Mouse (Mus musculus) limb, embryonic 11.5 days (tissue): Measurements from ENCODE around the gene Akap10. TPM values are rescaled to one million over a fixed set of nuclear protein-coding genes. Genes with fewer than 3 reads are reported as not detected.
"Not testable (repeated sequence)": the region's sequence is repeated elsewhere in the genome, so short reads cannot be mapped to it uniquely, and the experiment has no call there.

Experiments
- ATAC-seq: fragments of 200-750 bp; cut with Nextera tagmentation; 2 replicates; pipeline ENCODE4 v1.8.0; 2017; ENCODE audit warnings: low read depth; ENCODE audit not compliant: insufficient number of reproducible peaks, low FRiP score, low TSS enrichment
- DNase-seq: peaks from one replicate; pipeline ENCODE4 v3.0.0-alpha.2; 2015; ENCODE audit warnings: low spot score
- H3K27ac ChIP-seq: fragments of 300-500 bp; sonication (generic); replicated peaks from 2 replicates; pipeline ENCODE4 v1.5.1; 2014; ENCODE audit warnings: low read depth, mild to moderate bottlenecking, low read length
- H3K27me3 ChIP-seq: fragments of 300-500 bp; sonication (generic); 2 replicates; pipeline ENCODE4 v1.6.1; 2014; ENCODE audit warnings: mild to moderate bottlenecking, low read length, mixed read lengths; ENCODE audit not compliant: control insufficient read depth, insufficient read depth
- H3K36me3 ChIP-seq: fragments of 300-500 bp; sonication (generic); 2 replicates; pipeline ENCODE4 v1.6.1; 2014; ENCODE audit warnings: mild to moderate bottlenecking, low read length, moderate library complexity, mixed read lengths; ENCODE audit not compliant: control insufficient read depth, insufficient read depth
- H3K4me1 ChIP-seq: fragments of 300-500 bp; sonication (generic); 2 replicates; pipeline ENCODE4 v1.6.1; 2014; ENCODE audit warnings: low read length, mixed read lengths; ENCODE audit not compliant: control insufficient read depth, insufficient read depth
- H3K4me2 ChIP-seq: fragments of 300-500 bp; sonication (generic); 2 replicates; pipeline ENCODE4 v1.6.1; 2014; ENCODE audit warnings: low read depth, mild to moderate bottlenecking, moderate library complexity; ENCODE audit not compliant: severe bottlenecking
- H3K4me3 ChIP-seq: fragments of 300-500 bp; sonication (generic); 2 replicates; pipeline ENCODE4 v1.5.1; 2014; ENCODE audit warnings: low read depth, low read length
- H3K9ac ChIP-seq: fragments of 300-500 bp; sonication (generic); 2 replicates; pipeline ENCODE4 v1.6.1; 2014; ENCODE audit warnings: mild to moderate bottlenecking, low read length
- H3K9me3 ChIP-seq: fragments of 300-500 bp; sonication (generic); 2 replicates; pipeline ENCODE4 v1.6.1; 2016; ENCODE audit warnings: low read length; ENCODE audit not compliant: control insufficient read depth
- WGBS: fragments of 180-500 bp; shearing (Covaris S2); extraction: QIAGEN DNeasy Blood & Tissue Kit; methylation state at CpG from one replicate; pipeline ENCODE4 v1.1.7; 2014; 5-methylcytosine and 5-hydroxymethylcytosine counted together
- polyA plus RNA-seq: library from polyadenylated mRNA; unstranded; fragments of >200 nt; fragmentation: Nextera tagmentation; extraction: Ambion mirVana; gene quantifications from 2 replicates; pipeline ENCODE4 v1.2.1, GENCODE M21; 2014

The Akap10 gene
- polyA plus RNA-seq, 1 experiment from 2014 or later, result 17.7 TPM

DNA sequence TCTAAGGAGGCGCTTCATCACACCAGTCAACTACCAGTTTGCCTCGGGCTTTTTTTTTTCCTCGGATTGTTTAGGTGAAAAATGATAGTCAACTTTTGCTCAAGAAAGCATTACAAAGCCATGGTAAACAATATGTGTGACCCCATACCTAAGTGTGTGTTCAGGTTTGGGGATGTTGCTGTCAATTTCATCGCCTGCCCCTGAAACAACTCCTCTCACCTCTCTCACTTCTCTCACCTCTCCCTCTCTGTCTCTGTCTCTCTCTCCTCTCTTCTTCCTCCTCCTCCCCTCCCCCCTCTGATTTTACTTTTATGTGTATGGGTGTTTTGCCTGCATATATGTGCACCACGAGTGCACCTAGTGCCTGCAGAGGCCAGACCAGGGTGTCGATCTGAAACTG lies 74.5 kb downstream of the Akap10 start:
- WGBS, result 48% methylated on average over 6 of the region's 6 CpGs

GRCm38 (mm10) chr11:61854988-61855411 lies 75.1 kb downstream of the Akap10 start, which contains the start of gene Ulk2:
Ulk2 (minus strand) TSS chr11:61855073.
- WGBS, result under 1% methylated on average over 58 of the region's 58 CpGs
- ATAC-seq (peak; percentile 78), DNase-seq (peak; percentile 91)
- peak within 1 kb of the TSS; percentile 91 for H3K9ac ChIP-seq
- no peaks in the 10 kb centered on the region for H3K36me3 ChIP-seq
- peak within 1 kb of the TSS; percentile 80 for H3K27ac ChIP-seq
- peak within 1 kb of the TSS; percentile 95 for H3K4me3 ChIP-seq
- no peaks in the 10 kb centered on the region for H3K4me1 ChIP-seq
- H3K4me2 ChIP-seq, result peak within 1 kb of the TSS; percentile 79
- H3K9me3 ChIP-seq, result no peaks in the 10 kb centered on the region
- H3K27me3 ChIP-seq, result no peaks in the 10 kb centered on the region

More for the DNA sequence above, 74.5 kb downstream of the Akap10 start:
- Histone ChIP-seq H3K4me1 (no peaks in the 10 kb centered on the region), H3K9me3 (no peaks in the 10 kb centered on the region), H3K36me3 (no peaks in the 10 kb centered on the region), H3K4me2 (peak overlapping the region; percentile 79), H3K27ac (no peak overlapping the region), H3K27me3 (no peaks in the 10 kb centered on the region), H3K9ac (peak overlapping the region; percentile 91), H3K4me3 (peak overlapping the region; percentile 95)
- DNase-seq (no peak), ATAC-seq (no peak)

DNA sequence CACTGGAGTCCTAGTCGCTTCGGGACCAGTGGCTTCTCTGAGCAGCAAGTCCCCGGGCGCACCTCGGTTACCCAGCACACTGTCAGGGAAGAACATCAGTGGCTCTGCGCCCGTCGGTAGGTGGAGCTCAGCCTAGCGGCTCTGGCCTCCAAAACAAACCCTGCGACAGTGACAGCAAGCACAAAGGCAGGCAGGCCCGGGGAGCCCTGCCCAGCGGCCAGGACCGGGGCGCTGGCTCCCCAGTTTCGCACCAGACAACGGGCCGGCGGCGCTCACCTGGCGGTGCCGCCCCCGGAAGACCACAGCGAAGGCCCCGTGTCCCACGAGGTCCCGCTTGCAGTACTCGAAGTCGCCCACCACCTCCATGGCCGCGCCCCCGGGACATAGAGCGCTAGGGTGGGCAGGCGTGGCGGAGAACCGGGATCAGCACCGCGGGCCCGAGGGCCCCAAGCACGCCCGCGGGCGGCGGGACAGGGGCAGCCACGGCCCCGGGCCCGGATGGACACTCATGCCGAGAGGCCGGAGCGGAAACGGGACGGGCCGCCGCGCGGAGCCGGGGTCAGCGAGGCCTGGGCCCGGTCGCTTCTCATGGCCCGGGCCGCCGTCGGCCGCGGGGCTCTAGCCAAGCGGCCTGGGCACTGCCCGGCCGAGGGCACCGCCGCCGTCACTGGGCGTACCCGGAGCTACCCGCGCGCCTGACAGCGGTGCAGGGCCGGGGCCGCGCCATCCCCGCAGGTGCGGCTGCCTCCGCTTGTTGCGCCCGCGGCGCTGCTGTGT lies 75.7 kb downstream of the Akap10 start:
- peak overlapping the region; percentile 79 for H3K4me2 ChIP-seq
- H3K27ac ChIP-seq, result peak overlapping the region; percentile 80
- DNase-seq (peak; percentile 82), ATAC-seq (peak; percentile 75)
- H3K4me1 ChIP-seq, result no peaks in the 10 kb centered on the region
- no peaks in the 10 kb centered on the region for H3K27me3 ChIP-seq
- WGBS, result under 1% methylated on average over 87 of the region's 87 CpGs
- H3K36me3 ChIP-seq, result no peaks in the 10 kb centered on the region
- H3K9me3 ChIP-seq, result no peaks in the 10 kb centered on the region
- peak overlapping the region; percentile 95 for H3K4me3 ChIP-seq
- peak overlapping the region; percentile 91 for H3K9ac ChIP-seq

GRCm38 (mm10) chr11:61853659-61854058 lies 76.4 kb downstream of the Akap10 start:
- Histone ChIP-seq H3K4me2 (peak overlapping the region; percentile 79), H3K36me3 (no peaks in the 10 kb centered on the region), H3K4me1 (no peaks in the 10 kb centered on the region), H3K4me3 (peak overlapping the region; percentile 95), H3K27me3 (no peaks in the 10 kb centered on the region), H3K9ac (peak overlapping the region; percentile 91), H3K27ac (no peak overlapping the region), H3K9me3 (no peaks in the 10 kb centered on the region)
- no peak for DNase-seq
- WGBS, result 12% methylated on average over 5 of the region's 5 CpGs
- ATAC-seq, result no peak

GRCm38 (mm10) chr11:61852916-61853315 lies 77.1 kb downstream of the Akap10 start:
- no peaks in the 10 kb centered on the region for H3K4me1 ChIP-seq
- no peaks in the 10 kb centered on the region for H3K9me3 ChIP-seq
- H3K4me3 ChIP-seq, result no peak overlapping the region
- H3K4me2 ChIP-seq, result peak overlapping the region; percentile 7; the same call in 1 of the 2 replicates
- no peak for DNase-seq
- ATAC-seq, result no peak
- H3K9ac ChIP-seq, result no peak overlapping the region
- H3K36me3 ChIP-seq, result no peaks in the 10 kb centered on the region
- no peaks in the 10 kb centered on the region for H3K27me3 ChIP-seq
- no peak overlapping the region for H3K27ac ChIP-seq

DNA sequence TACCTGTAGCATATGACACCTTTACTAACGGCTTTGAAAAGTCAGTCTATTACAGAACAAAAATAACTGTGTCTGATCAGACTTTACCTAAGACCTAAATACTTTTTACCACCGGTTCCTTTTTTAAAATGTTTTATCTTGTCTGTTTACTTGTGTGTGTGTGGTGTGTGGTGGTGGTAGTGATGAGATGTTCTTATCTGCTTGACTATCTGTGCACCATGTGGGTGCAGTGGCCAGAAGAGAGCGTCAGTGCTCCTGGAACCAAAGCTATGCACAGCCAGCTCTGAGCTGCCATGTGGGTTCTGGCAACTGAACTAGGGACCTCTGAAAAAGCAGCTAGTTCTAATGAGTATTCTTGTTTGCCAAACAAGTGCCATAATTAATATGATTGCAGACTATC lies 78.9 kb downstream of the Akap10 start:
- H3K36me3 ChIP-seq, result no peaks in the 10 kb centered on the region
- H3K27ac ChIP-seq, result no peak overlapping the region
- no peaks in the 10 kb centered on the region for H3K27me3 ChIP-seq
- H3K9ac ChIP-seq, result no peak overlapping the region
- no peaks in the 10 kb centered on the region for H3K9me3 ChIP-seq
- WGBS, result 84% methylated on average over 3 of the region's 3 CpGs
- ATAC-seq (no peak), DNase-seq (no peak)
- no peaks in the 10 kb centered on the region for H3K4me1 ChIP-seq
- no peak overlapping the region for H3K4me2 ChIP-seq
- H3K4me3 ChIP-seq, result no peak overlapping the region

- WGBS, result 66% methylated on average over 3 of the region's 3 CpGs
- H3K4me3 ChIP-seq, H3K9ac ChIP-seq, DNase-seq, ATAC-seq, H3K27me3 ChIP-seq, H3K27ac ChIP-seq, H3K4me1 ChIP-seq, H3K9me3 ChIP-seq, H3K4me2 ChIP-seq, H3K36me3 ChIP-seq: not testable (repeated sequence)
These were observed 89.4 kb downstream of the Akap10 start for GRCm38 (mm10) chr11:61840663-61841062.

DNA sequence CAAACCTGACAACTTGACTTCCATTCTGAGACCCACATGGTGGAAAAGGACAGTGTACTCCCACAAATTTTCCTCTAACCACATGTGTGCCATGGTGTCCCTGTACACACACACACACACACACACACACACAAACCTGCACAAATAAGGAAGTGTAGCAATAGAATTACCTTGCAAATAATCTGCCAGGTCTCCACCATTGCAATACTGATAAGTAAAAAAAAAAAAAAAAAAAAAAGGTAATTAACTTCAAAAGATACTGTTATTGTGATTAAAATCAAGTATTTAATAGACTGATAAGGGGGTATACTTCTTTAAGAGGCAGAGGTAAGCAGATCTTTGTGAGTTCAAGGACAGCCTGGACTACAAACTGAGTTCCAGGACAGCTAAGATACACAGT lies 90.1 kb downstream of the Akap10 start:
- Histone ChIP-seq H3K36me3 (no peaks in the 10 kb centered on the region), H3K4me3 (no peak overlapping the region), H3K9me3 (no peaks in the 10 kb centered on the region), H3K9ac (no peak overlapping the region), H3K4me1 (no peaks in the 10 kb centered on the region), H3K27ac (no peak overlapping the region), H3K4me2 (no peak overlapping the region), H3K27me3 (no peaks in the 10 kb centered on the region)
- DNase-seq (no peak), ATAC-seq (no peak)
